Mouse (Mus musculus) erythroblast, embryonic 14.5 days (primary cell): ENCODE measurements around the gene Cers5.

Experiments
- GATA1 ChIP-seq: IDR thresholded peaks from 2 replicates; pipeline ENCODE4 v1.6.1; 2012; ENCODE audit warnings: low read length, inconsistent platforms, mixed read lengths
- TAL1 ChIP-seq: IDR thresholded peaks from 3 replicates; pipeline ENCODE4 v1.6.1; 2012; ENCODE audit warnings: low read length, inconsistent platforms, mixed read lengths

GRCm38 (mm10) chr15:99772277-99772880, 306 bp downstream of the Cers5 start:
- TF ChIP-seq TAL1 (no peak), GATA1 (no peak)
